Mouse (Mus musculus) kidney, adult 2 months (tissue): ENCODE results near the gene Atg3. TPM values are rescaled to one million over a fixed set of nuclear protein-coding genes. Genes with fewer than 3 reads are reported as not detected.

Experiments
- DNase-seq: peaks from one replicate; pipeline ENCODE4 v3.0.0; 2021
- H3K27ac ChIP-seq: fragments of 200-500 bp; 2 replicates; pipeline ENCODE4 v1.5.1; 2012; ENCODE audit warnings: low read depth, low read length, control low read depth, inconsistent platforms; ENCODE audit not compliant: insufficient read depth
- H3K27me3 ChIP-seq: fragments of 200-500 bp; replicated peaks from 2 replicates; pipeline ENCODE4 v1.6.1; 2012; ENCODE audit warnings: mild to moderate bottlenecking, moderate library complexity, low read length, inconsistent platforms; ENCODE audit not compliant: control insufficient read depth, insufficient read depth
- H3K36me3 ChIP-seq: fragments of 200-500 bp; 2 replicates; pipeline ENCODE4 v1.6.1; 2012; ENCODE audit warnings: mild to moderate bottlenecking, moderate library complexity, low read length, inconsistent platforms; ENCODE audit not compliant: control insufficient read depth, insufficient read depth
- H3K4me1 ChIP-seq: fragments of 200-500 bp; 2 replicates; pipeline ENCODE4 v1.6.1; 2011; ENCODE audit warnings: low read length; ENCODE audit not compliant: control insufficient read depth, insufficient read depth
- H3K4me3 ChIP-seq: fragments of 200-500 bp; 2 replicates; pipeline ENCODE4 v1.5.1; 2011; ENCODE audit warnings: mild to moderate bottlenecking, low read depth, low read length, control low read depth; ENCODE audit not compliant: insufficient read depth
- CTCF ChIP-seq: fragments of 200-500 bp; conservative IDR thresholded peaks from 2 replicates; pipeline ENCODE4 v1.5.1; 2011; ENCODE audit warnings: low read depth, mild to moderate bottlenecking, control low read depth, low read length, moderate library complexity, mixed read lengths; ENCODE audit not compliant: insufficient read depth, insufficient read length
- POLR2A ChIP-seq: fragments of 200-500 bp; IDR thresholded peaks from one replicate; pipeline ENCODE4 v1.6.1; 2011; ENCODE audit warnings: low read depth, low read length, control low read depth
- WGBS: fragments of 180-500 bp; shearing (Covaris S2); methylation state at CpG from one replicate; pipeline ENCODE4 v1.1.7; 2018; 5-methylcytosine and 5-hydroxymethylcytosine counted together
- polyA plus RNA-seq: library from polyadenylated mRNA; depleted of rRNA; stranded (reverse); fragments of >200 nt; gene quantifications from 2 replicates; pipeline ENCODE4 v1.2.3, GENCODE M21; 2012

The Atg3 gene
- polyA plus RNA-seq, 1 experiment: 18.1 TPM

- Histone ChIP-seq H3K36me3 (no peaks in the 10 kb centered on the region), H3K4me1 (no peaks in the 10 kb centered on the region), H3K4me3 (no peak overlapping the region), H3K27ac (no peak overlapping the region), H3K27me3 (no peaks in the 10 kb centered on the region)
- WGBS: 73% methylated on average over 4 of the region's 4 CpGs
- TF ChIP-seq CTCF (no peak), POLR2A (no peak)
- no peak for DNase-seq
Measured at GRCm38 (mm10) chr16:45204438-45204837, 45.9 kb downstream of the Atg3 start.

GRCm38 (mm10) chr16:45204859-45205670 is 46.5 kb downstream of the Atg3 start:
- no peaks in the 10 kb centered on the region for H3K4me1 ChIP-seq
- TF ChIP-seq POLR2A (no peak), CTCF (no peak)
- no peak overlapping the region for H3K27ac ChIP-seq
- no peaks in the 10 kb centered on the region for H3K27me3 ChIP-seq
- DNase-seq: peak; percentile 18
- no peaks in the 10 kb centered on the region for H3K36me3 ChIP-seq
- H3K4me3 ChIP-seq: no peak overlapping the region
- 69% methylated on average over 12 of the region's 12 CpGs for WGBS

- H3K27me3 ChIP-seq: no peaks in the 10 kb centered on the region
- no peak overlapping the region for H3K27ac ChIP-seq
- 53% methylated on average over 2 of the region's 2 CpGs for WGBS
- no peaks in the 10 kb centered on the region for H3K36me3 ChIP-seq
- no peaks in the 10 kb centered on the region for H3K4me1 ChIP-seq
- DNase-seq: no peak
- H3K4me3 ChIP-seq: no peak overlapping the region
- TF ChIP-seq POLR2A (no peak), CTCF (no peak)
Measured at GRCm38 (mm10) chr16:45222016-45222415, 63.4 kb downstream of the Atg3 start.

GRCm38 (mm10) chr16:45222771-45223170 is 64.2 kb downstream of the Atg3 start:
- Histone ChIP-seq H3K27me3 (no peaks in the 10 kb centered on the region), H3K4me3 (no peak overlapping the region), H3K4me1 (no peaks in the 10 kb centered on the region), H3K36me3 (no peaks in the 10 kb centered on the region), H3K27ac (no peak overlapping the region)
- TF ChIP-seq CTCF: no peak
- no peak for TF ChIP-seq POLR2A
- no peak for DNase-seq
- WGBS: 70% methylated on average over 3 of the region's 3 CpGs

GRCm38 (mm10) chr16:45223648-45224388 is 65.2 kb downstream of the Atg3 start, which contains the start of gene Btla:
Btla (plus strand) TSS chr16:45224315.
- no peak within 1 kb of the TSS for H3K4me3 ChIP-seq
- no peaks in the 10 kb centered on the region for H3K27me3 ChIP-seq
- no peaks in the 10 kb centered on the region for H3K4me1 ChIP-seq
- TF ChIP-seq POLR2A: no peak
- TF ChIP-seq CTCF: no peak
- WGBS: 60% methylated on average over 10 of the region's 10 CpGs
- no peaks in the 10 kb centered on the region for H3K36me3 ChIP-seq
- DNase-seq: no peak
- H3K27ac ChIP-seq: no peak within 1 kb of the TSS

- H3K36me3 ChIP-seq: no peaks in the 10 kb centered on the region
- H3K4me3 ChIP-seq: no peak overlapping the region
- no peak for TF ChIP-seq POLR2A
- TF ChIP-seq CTCF: no peak
- H3K27me3 ChIP-seq: no peaks in the 10 kb centered on the region
- no peak for DNase-seq
- no peak overlapping the region for H3K27ac ChIP-seq
- H3K4me1 ChIP-seq: no peaks in the 10 kb centered on the region
- 58% methylated on average over 4 of the region's 4 CpGs for WGBS
Measured at GRCm38 (mm10) chr16:45224431-45225008, 65.9 kb downstream of the Atg3 start.

- H3K4me1 ChIP-seq: no peaks in the 10 kb centered on the region
- no peaks in the 10 kb centered on the region for H3K27me3 ChIP-seq
- 76% methylated on average over 1 of the region's 1 CpGs for WGBS
- TF ChIP-seq POLR2A: no peak
- TF ChIP-seq CTCF: no peak
- H3K4me3 ChIP-seq: no peak overlapping the region
- no peak for DNase-seq
- H3K36me3 ChIP-seq: no peaks in the 10 kb centered on the region
- no peak overlapping the region for H3K27ac ChIP-seq
Measured at GRCm38 (mm10) chr16:45227002-45227401, 68.4 kb downstream of the Atg3 start.
